Mouse (Mus musculus) heart, embryonic 16.5 days (tissue): ENCODE measurements at regions not wholly inside any gene's neighbourhood (a gene's known extent, or its start where the extent isn't known, plus 50 kb on each side); places are given as distances from the start of the nearest gene placed in this dataset.

Experiments used
- ATAC-seq: fragments of 200-750 bp; cut with Nextera tagmentation; replicated peaks from 2 replicates; pipeline ENCODE4 v1.8.0; 2017; ENCODE audit warnings: moderate number of reproducible peaks; ENCODE audit not compliant: insufficient read depth, low FRiP score; ENCODE audit errors: extremely low read depth
- H3K27ac ChIP-seq: fragments of 300-500 bp; sonication (generic); 2 replicates; pipeline ENCODE4 v1.5.1; 2014; ENCODE audit warnings: mild to moderate bottlenecking, low read length, control low read depth, moderate library complexity
- H3K27me3 ChIP-seq: fragments of 300-500 bp; sonication (generic); 2 replicates; pipeline ENCODE4 v1.6.1; 2014; ENCODE audit warnings: low read length, mixed read lengths; ENCODE audit not compliant: control insufficient read depth, insufficient read depth
- H3K36me3 ChIP-seq: fragments of 300-500 bp; sonication (generic); 2 replicates; pipeline ENCODE4 v1.6.1; 2014; ENCODE audit not compliant: control insufficient read depth, insufficient read depth
- H3K4me1 ChIP-seq: fragments of 300-500 bp; sonication (generic); 2 replicates; pipeline ENCODE4 v1.6.1; 2014; ENCODE audit warnings: low read length, mixed read lengths; ENCODE audit not compliant: control insufficient read depth, insufficient read depth
- H3K4me2 ChIP-seq: fragments of 300-500 bp; sonication (generic); 2 replicates; pipeline ENCODE4 v1.6.1; 2014; ENCODE audit warnings: low read depth, mild to moderate bottlenecking, control low read depth, low read length
- H3K4me3 ChIP-seq: fragments of 300-500 bp; sonication (generic); 2 replicates; pipeline ENCODE4 v1.5.1; 2014; ENCODE audit warnings: mild to moderate bottlenecking, control low read depth, low read length
- H3K9ac ChIP-seq: fragments of 300-500 bp; sonication (generic); 2 replicates; pipeline ENCODE4 v1.6.1; 2014; ENCODE audit warnings: low read length, control low read depth
- H3K9me3 ChIP-seq: fragments of 300-500 bp; sonication (generic); replicated peaks from 2 replicates; pipeline ENCODE4 v1.6.1; 2016; ENCODE audit warnings: low read length; ENCODE audit not compliant: control insufficient read depth
- WGBS: fragments of 180-500 bp; shearing (Covaris S2); extraction: QIAGEN DNeasy Blood & Tissue Kit; methylation state at CpG from one replicate; pipeline ENCODE4 v1.1.7; 2014; 5-methylcytosine and 5-hydroxymethylcytosine counted together

DNA sequence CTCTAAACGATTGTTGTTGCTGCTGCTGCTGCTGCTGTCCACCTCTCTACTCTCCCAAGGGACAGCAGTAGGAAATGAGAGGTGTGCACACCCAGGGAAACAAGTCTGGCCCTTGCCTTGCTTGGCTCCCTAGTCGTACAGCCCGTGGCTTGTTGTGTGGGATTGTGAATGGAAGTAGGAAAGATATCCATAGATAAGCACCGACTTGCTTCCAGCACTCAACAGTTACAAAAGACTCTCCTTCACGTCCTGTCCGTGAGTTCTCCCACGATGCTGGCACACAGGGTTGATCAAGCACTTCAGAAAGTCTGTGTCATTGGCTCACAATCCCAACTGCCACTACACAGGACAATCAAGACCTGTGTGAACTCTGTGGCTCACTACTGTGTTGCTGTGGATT lies 276.7 kb upstream of the Prox1 start:
- H3K9me3 ChIP-seq: no peaks in the 10 kb centered on the region
- H3K4me3 ChIP-seq: no peak overlapping the region
- peaks cover 7% of the 10 kb centered on the region for H3K27me3 ChIP-seq
- no peak overlapping the region for H3K4me2 ChIP-seq
- WGBS: 48% methylated on average over 7 of the region's 7 CpGs
- H3K4me1 ChIP-seq: peaks cover 3% of the 10 kb centered on the region; the same call in 1 of the 2 replicates
- ATAC-seq: no peak
- H3K36me3 ChIP-seq: no peaks in the 10 kb centered on the region
- no peak overlapping the region for H3K27ac ChIP-seq
- no peak overlapping the region for H3K9ac ChIP-seq

GRCm38 (mm10) chr1:190446676-190447075 lies 276.2 kb upstream of the Prox1 start:
- Histone ChIP-seq H3K4me2 (no peak overlapping the region), H3K9me3 (no peaks in the 10 kb centered on the region), H3K36me3 (no peaks in the 10 kb centered on the region), H3K4me1 (peaks cover 3% of the 10 kb centered on the region; the same call in 1 of the 2 replicates), H3K4me3 (no peak overlapping the region), H3K9ac (no peak overlapping the region), H3K27me3 (peaks cover 7% of the 10 kb centered on the region), H3K27ac (no peak overlapping the region)
- 84% methylated on average over 5 of the region's 5 CpGs for WGBS
- ATAC-seq: no peak

- H3K27ac ChIP-seq: no peak overlapping the region
- H3K4me1 ChIP-seq: peaks cover 3% of the 10 kb centered on the region; the same call in 1 of the 2 replicates
- 44% methylated on average over 9 of the region's 9 CpGs for WGBS
- H3K4me3 ChIP-seq: no peak overlapping the region
- no peak overlapping the region for H3K4me2 ChIP-seq
- no peak for ATAC-seq
- H3K9ac ChIP-seq: no peak overlapping the region
- H3K27me3 ChIP-seq: peaks cover 7% of the 10 kb centered on the region
- H3K9me3 ChIP-seq: no peaks in the 10 kb centered on the region
- H3K36me3 ChIP-seq: no peaks in the 10 kb centered on the region
These were observed 273.9 kb upstream of the Prox1 start for GRCm38 (mm10) chr1:190444366-190444765.

GRCm38 (mm10) chr1:190443234-190443633 lies 272.7 kb upstream of the Prox1 start:
- Histone ChIP-seq H3K27ac (no peak overlapping the region), H3K4me2 (no peak overlapping the region), H3K4me1 (peaks cover 3% of the 10 kb centered on the region; the same call in 1 of the 2 replicates), H3K9ac (no peak overlapping the region), H3K4me3 (no peak overlapping the region), H3K36me3 (no peaks in the 10 kb centered on the region), H3K9me3 (no peaks in the 10 kb centered on the region), H3K27me3 (peaks cover 5% of the 10 kb centered on the region)
- ATAC-seq: no peak
- 79% methylated on average over 3 of the region's 3 CpGs for WGBS

GRCm38 (mm10) chr1:190442166-190442565 lies 271.7 kb upstream of the Prox1 start:
- ATAC-seq: no peak
- Histone ChIP-seq H3K4me1 (peaks cover 3% of the 10 kb centered on the region; the same call in 1 of the 2 replicates), H3K9ac (no peak overlapping the region), H3K9me3 (no peaks in the 10 kb centered on the region), H3K27ac (no peak overlapping the region), H3K36me3 (no peaks in the 10 kb centered on the region), H3K4me3 (no peak overlapping the region), H3K27me3 (no peaks in the 10 kb centered on the region), H3K4me2 (no peak overlapping the region)
- 54% methylated on average over 4 of the region's 4 CpGs for WGBS

GRCm38 (mm10) chr1:190438789-190439188 lies 268.3 kb upstream of the Prox1 start:
- Histone ChIP-seq H3K4me3 (no peak overlapping the region), H3K4me2 (no peak overlapping the region), H3K9me3 (no peaks in the 10 kb centered on the region), H3K27me3 (no peaks in the 10 kb centered on the region), H3K9ac (no peak overlapping the region), H3K27ac (no peak overlapping the region), H3K36me3 (no peaks in the 10 kb centered on the region), H3K4me1 (no peaks in the 10 kb centered on the region)
- no peak for ATAC-seq
- 42% methylated on average over 2 of the region's 2 CpGs for WGBS

DNA sequence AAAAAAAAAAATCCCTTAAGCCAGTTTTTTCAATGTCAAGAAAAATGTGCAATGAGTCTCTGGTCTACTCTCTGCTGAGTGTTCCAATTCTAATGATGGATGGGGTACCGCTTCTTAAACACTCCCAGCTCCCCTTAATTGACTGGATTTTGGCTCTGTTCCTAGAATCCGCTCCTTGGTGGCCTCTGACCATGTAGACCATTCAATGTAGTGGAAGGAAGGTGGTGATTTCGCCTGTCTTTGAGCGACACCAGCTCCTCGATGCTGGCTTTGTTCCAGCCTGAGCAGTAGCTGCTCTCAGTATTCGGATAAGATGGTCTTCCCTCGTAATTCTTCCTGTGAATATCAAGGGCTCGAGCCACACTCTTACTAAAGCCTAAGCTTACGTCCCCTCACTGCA lies 252.4 kb upstream of the Prox1 start:
- Histone ChIP-seq H3K4me2 (no peak overlapping the region), H3K36me3 (no peaks in the 10 kb centered on the region), H3K9me3 (peaks cover 5% of the 10 kb centered on the region; the same call in 1 of the 2 replicates), H3K4me3 (no peak overlapping the region), H3K27me3 (no peaks in the 10 kb centered on the region; the same call in 1 of the 2 replicates), H3K4me1 (peaks cover 11% of the 10 kb centered on the region; the same call in 1 of the 2 replicates), H3K9ac (no peak overlapping the region), H3K27ac (no peak overlapping the region)
- 26% methylated on average over 9 of the region's 9 CpGs for WGBS
- ATAC-seq: no peak

DNA sequence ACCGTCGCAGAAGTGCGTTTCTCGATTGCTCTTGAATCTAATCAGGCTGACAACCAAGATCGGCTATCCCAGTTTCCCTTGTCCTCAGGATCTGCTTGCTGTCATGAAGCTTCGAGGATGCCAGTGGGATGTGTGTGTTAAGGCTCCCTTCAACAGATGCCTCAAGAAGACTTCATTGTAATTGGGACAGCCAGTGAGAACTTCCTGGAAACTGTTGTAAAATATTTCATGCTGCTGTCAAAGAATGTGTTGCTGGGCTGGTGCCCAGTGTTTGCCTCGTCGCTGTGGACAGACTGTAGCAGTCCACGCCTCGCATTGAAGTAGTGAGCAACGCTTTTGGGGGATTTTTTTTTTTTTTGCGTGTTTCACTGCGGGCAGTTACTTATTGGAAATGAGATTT lies 249.2 kb upstream of the Prox1 start:
- H3K27ac ChIP-seq: no peak overlapping the region
- ATAC-seq: no peak
- 40% methylated on average over 13 of the region's 13 CpGs for WGBS
- H3K4me1 ChIP-seq: peaks cover 11% of the 10 kb centered on the region; the same call in 1 of the 2 replicates
- H3K36me3 ChIP-seq: no peaks in the 10 kb centered on the region
- H3K9ac ChIP-seq: no peak overlapping the region
- no peak overlapping the region for H3K4me2 ChIP-seq
- H3K4me3 ChIP-seq: no peak overlapping the region
- no peaks in the 10 kb centered on the region for H3K27me3 ChIP-seq
- H3K9me3 ChIP-seq: peaks cover 5% of the 10 kb centered on the region; the same call in 1 of the 2 replicates

DNA sequence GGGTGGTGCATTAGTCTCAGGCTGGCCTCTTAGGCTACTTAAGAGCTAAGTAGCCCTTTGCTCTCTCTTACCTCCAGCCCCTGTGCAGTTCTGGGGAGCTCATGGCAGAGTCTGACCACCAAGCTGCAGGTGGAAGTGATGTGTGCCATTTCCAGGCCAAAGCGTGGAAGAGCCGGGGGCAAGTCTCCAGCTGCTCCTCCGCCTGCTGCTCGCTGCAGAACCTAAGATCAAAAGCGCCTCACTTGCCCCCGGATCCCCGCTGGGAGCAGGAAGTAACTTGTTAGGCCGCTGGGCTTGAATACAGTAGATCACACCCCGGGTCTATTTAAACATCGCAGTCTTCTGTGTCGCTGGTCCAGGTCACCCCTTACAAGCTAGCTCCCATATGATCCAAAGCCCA lies 246.8 kb upstream of the Prox1 start:
- no peak for ATAC-seq
- Histone ChIP-seq H3K27ac (no peak overlapping the region), H3K4me1 (peaks cover 7% of the 10 kb centered on the region; the same call in 1 of the 2 replicates), H3K4me3 (no peak overlapping the region), H3K4me2 (no peak overlapping the region), H3K9ac (no peak overlapping the region), H3K36me3 (no peaks in the 10 kb centered on the region), H3K27me3 (no peaks in the 10 kb centered on the region), H3K9me3 (no peaks in the 10 kb centered on the region)
- WGBS: 30% methylated on average over 11 of the region's 11 CpGs
